Mouse (Mus musculus): ENCODE results near the gene Fras1. TPM values are rescaled to one million over a fixed set of nuclear protein-coding genes. Genes with fewer than 3 reads are reported as not detected.

Gene Fras1
- total and polyA plus RNA-seq, 2 experiments from 2014 or later = 4.0 to 43.0 TPM

DNA sequence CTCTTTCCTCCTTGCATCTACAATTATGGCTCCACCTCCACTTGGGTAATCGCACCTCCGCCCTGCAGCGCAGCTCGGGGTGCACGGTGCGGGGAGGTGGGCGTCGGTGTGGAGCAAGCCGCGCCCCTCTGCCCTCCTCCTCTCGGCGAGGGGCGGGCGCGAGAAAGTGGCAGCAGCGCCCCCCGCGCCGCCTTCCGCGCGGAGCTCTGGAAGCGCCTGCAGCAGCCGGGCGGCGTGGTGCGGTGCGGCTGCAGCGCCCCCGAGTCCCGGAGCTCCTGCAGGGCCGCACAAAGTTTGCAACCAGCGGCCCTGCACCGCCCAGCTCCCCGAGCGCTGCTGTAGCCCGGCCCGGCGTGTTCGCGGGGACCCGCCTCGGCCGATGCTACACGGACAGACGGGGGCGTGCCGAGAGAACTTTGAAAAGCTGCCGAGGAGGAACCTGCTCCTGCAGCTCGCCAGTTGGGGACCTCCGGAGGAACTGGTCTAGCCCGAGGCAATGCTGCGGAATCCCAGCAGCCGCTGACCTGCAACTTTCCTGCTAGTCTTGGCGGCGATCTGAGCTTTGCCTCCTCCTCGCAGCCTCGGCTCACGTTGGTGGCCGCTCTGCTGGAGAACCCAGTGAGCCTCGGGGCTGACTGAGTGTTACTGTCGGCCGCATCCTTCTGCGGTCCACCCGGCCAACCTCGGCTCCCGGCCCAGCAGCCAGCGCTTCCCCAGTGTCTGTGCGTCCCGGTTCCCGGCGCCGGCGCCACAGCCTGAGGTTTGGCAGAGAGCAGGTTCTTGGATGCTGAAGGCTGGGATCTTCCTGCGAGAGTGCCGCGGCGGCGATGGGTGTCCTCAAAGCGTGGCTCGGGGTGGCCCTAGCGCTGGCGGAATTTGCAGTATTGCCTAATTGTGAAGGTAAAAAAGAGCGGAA lies 489 bp downstream of the Fras1 start:
- Histone ChIP-seq H3K27me3 (ENCODE audit: control insufficient read depth, insufficient read depth, low read length) (no peaks in the 10 kb centered on the region), H3K4me2 (ENCODE audit: low read depth, low read length) (peak overlapping the region; percentile 97), H3K36me3 (replicated peaks; ENCODE audit: control insufficient read depth, insufficient read depth, low read length) (no peaks in the 10 kb centered on the region), H3K9me3 (replicated peaks; ENCODE audit: control insufficient read depth, low read length) (no peaks in the 10 kb centered on the region), H3K9ac (replicated peaks; ENCODE audit: low read depth, low read length) (peak overlapping the region; percentile 35), H3K27ac (ENCODE audit: low read depth) (peak overlapping the region; percentile 37), H3K4me3 (ENCODE audit: low read depth, low read length) (peak overlapping the region; percentile 68), H3K4me1 (ENCODE audit: control insufficient read depth, insufficient read depth) (peaks cover 11% of the 10 kb centered on the region)
- TF ChIP-seq EP300 (IDR thresholded peaks at IDR 0.05; ENCODE audit: low read depth) (no peak), CTCF (IDR thresholded peaks at IDR 0.05; ENCODE audit: low read depth) (peak; percentile 5; the same call in 1 of the 2 replicates)
- under 1% methylated on average over 80 of the region's 84 CpGs for WGBS
- ATAC-seq (ENCODE audit: insufficient read depth, low read depth) = peak; percentile 78
- peak; percentile 26 for DNase-seq (ENCODE audit: low spot score)

DNA sequence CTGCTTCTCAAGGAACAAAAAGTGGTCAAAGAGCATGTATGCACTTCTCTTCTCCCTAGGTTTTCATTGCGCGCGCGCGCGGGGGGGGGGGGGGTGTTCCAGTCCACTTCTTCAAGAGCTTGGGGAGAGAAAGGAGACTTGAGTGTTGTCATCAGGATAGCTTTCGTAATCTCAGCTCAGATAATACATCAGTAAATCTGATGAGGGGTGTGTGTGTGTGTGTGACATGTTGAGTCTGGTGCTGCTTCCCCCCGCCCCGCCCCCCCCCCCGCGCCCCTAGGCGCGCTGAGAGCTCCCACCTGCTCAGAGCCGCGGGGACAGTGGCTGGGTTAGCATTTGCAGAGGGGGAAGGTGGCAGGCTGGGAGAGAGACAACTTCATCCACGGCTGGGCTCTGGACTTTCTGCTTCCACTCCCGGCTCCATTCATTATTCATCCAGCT lies 1.7 kb downstream of the Fras1 start:
- peaks cover 11% of the 10 kb centered on the region for H3K4me1 ChIP-seq (ENCODE audit: control insufficient read depth, insufficient read depth)
- peak overlapping the region; percentile 35; the same call in 1 of the 2 replicates for H3K9ac ChIP-seq (replicated peaks; ENCODE audit: low read depth, low read length)
- H3K4me2 ChIP-seq (ENCODE audit: low read depth, low read length) = peak overlapping the region; percentile 97
- peak overlapping the region; percentile 68 for H3K4me3 ChIP-seq (ENCODE audit: low read depth, low read length)
- no peak for ATAC-seq (ENCODE audit: insufficient read depth, low read depth)
- TF ChIP-seq EP300 (IDR thresholded peaks at IDR 0.05; ENCODE audit: low read depth) (no peak), CTCF (IDR thresholded peaks at IDR 0.05; ENCODE audit: low read depth) (no peak)
- no peaks in the 10 kb centered on the region for H3K36me3 ChIP-seq (replicated peaks; ENCODE audit: control insufficient read depth, insufficient read depth, low read length)
- no peaks in the 10 kb centered on the region for H3K27me3 ChIP-seq (ENCODE audit: control insufficient read depth, insufficient read depth, low read length)
- no peak overlapping the region for H3K27ac ChIP-seq (ENCODE audit: low read depth)
- no peak for DNase-seq (ENCODE audit: low spot score)
- no peaks in the 10 kb centered on the region for H3K9me3 ChIP-seq (replicated peaks; ENCODE audit: control insufficient read depth, low read length)
- 7% methylated on average over 8 of the region's 17 CpGs for WGBS

DNA sequence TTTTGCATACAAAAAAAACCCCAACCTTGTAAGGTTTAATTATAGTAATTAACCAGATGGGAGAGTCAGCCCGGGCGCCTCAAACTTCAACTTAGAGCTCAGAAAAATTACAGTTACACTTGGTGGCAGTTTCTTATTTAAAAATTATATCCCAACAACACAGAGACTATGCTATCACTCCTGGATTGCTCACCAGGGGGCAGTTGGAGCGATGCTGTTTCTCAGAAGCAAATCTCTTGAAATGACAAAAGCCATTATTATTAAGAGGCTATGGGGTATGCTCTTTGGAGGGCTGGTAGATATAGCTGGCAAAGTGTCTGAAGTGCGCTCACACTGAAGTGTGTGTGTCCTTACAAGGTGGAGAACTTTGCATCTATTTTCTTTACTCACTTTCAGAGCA lies 2.5 kb downstream of the Fras1 start:
- 61% methylated on average over 4 of the region's 4 CpGs for WGBS
- H3K4me1 ChIP-seq (ENCODE audit: control insufficient read depth, insufficient read depth) = peaks cover 11% of the 10 kb centered on the region
- H3K9ac ChIP-seq (replicated peaks; ENCODE audit: low read depth, low read length) = no peak overlapping the region
- no peaks in the 10 kb centered on the region for H3K9me3 ChIP-seq (replicated peaks; ENCODE audit: control insufficient read depth, low read length)
- no peaks in the 10 kb centered on the region for H3K36me3 ChIP-seq (replicated peaks; ENCODE audit: control insufficient read depth, insufficient read depth, low read length)
- H3K27ac ChIP-seq (ENCODE audit: low read depth) = no peak overlapping the region
- DNase-seq (ENCODE audit: low spot score) (no peak), ATAC-seq (ENCODE audit: insufficient read depth, low read depth) (no peak)
- peak overlapping the region; percentile 97; the same call in 1 of the 2 replicates for H3K4me2 ChIP-seq (ENCODE audit: low read depth, low read length)
- H3K4me3 ChIP-seq (ENCODE audit: low read depth, low read length) = no peak overlapping the region
- TF ChIP-seq CTCF (IDR thresholded peaks at IDR 0.05; ENCODE audit: low read depth) = peak; percentile 30
- TF ChIP-seq EP300 (IDR thresholded peaks at IDR 0.05; ENCODE audit: low read depth) = no peak
- no peaks in the 10 kb centered on the region for H3K27me3 ChIP-seq (ENCODE audit: control insufficient read depth, insufficient read depth, low read length)

DNA sequence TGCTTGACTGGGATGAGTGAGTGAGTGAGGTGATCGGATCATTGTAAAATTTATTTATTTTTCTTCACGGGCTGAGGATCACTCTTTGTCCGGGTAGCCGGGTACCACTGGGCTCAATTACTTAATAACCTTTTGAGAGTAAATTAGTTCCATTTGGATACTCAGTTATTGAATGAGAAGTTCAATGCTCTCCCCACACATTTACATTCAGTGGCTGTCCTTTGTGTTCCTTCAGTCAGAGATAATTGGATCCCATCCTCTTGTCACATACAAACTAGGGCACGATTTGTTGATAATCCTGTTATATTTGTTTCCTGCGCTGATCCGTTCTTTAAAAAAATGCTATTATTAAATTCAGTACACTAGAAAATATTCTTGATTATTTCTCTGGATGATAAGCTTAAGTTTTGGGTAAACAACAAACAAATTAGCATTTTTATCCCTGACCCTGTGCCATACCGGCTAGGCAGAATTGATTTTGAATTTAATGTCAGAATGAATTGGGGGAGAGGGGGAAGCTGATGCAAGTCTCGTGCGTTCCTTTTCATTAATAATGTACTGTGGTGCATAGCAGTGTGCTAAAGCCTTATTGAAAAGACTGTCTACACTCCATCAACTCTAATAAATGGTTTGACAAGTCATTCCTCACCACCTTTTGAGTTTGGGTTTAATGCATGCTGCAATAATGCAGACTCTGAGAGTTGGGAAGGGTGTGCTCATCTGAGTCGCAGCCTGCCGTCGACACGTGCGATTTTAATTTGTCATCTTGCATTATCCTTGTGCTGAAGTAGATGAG lies 12.6 kb downstream of the Fras1 start:
- DNase-seq (ENCODE audit: low spot score) (no peak), ATAC-seq (ENCODE audit: insufficient read depth, low read depth) (no peak)
- H3K9me3 ChIP-seq (replicated peaks; ENCODE audit: control insufficient read depth, low read length) = no peaks in the 10 kb centered on the region; the same call in 1 of the 2 replicates
- H3K36me3 ChIP-seq (replicated peaks; ENCODE audit: control insufficient read depth, insufficient read depth, low read length) = no peaks in the 10 kb centered on the region
- TF ChIP-seq CTCF (IDR thresholded peaks at IDR 0.05; ENCODE audit: low read depth) (no peak), EP300 (IDR thresholded peaks at IDR 0.05; ENCODE audit: low read depth) (no peak)
- no peak overlapping the region for H3K4me2 ChIP-seq (ENCODE audit: low read depth, low read length)
- no peak overlapping the region for H3K4me3 ChIP-seq (ENCODE audit: low read depth, low read length)
- H3K4me1 ChIP-seq (ENCODE audit: control insufficient read depth, insufficient read depth) = no peaks in the 10 kb centered on the region
- H3K27ac ChIP-seq (ENCODE audit: low read depth) = no peak overlapping the region
- H3K27me3 ChIP-seq (ENCODE audit: control insufficient read depth, insufficient read depth, low read length) = no peaks in the 10 kb centered on the region
- 89% methylated on average over 15 of the region's 15 CpGs for WGBS
- no peak overlapping the region for H3K9ac ChIP-seq (replicated peaks; ENCODE audit: low read depth, low read length)

DNA sequence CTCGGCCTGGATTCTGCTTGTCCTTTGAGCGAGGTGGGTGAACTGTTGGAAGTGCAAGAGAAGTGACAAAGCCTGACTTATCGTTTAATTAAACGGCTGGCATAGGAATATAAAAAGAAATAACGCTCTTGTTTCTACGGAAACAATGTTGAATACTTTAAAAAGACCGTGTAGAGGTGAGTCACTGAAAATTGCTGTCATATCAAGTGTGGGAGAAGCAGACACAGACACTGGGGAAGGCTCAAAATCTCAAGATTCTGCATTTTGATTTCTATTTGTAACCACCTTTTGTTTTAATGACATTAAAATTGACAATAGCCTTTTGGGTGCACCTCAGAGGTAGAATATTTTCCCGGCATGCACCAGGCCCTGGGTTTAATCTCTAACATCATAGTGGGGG lies 14.6 kb downstream of the Fras1 start:
- Histone ChIP-seq H3K4me1 (ENCODE audit: control insufficient read depth, insufficient read depth) (no peaks in the 10 kb centered on the region), H3K27me3 (ENCODE audit: control insufficient read depth, insufficient read depth, low read length) (no peaks in the 10 kb centered on the region), H3K4me2 (ENCODE audit: low read depth, low read length) (no peak overlapping the region), H3K9ac (replicated peaks; ENCODE audit: low read depth, low read length) (no peak overlapping the region), H3K36me3 (replicated peaks; ENCODE audit: control insufficient read depth, insufficient read depth, low read length) (no peaks in the 10 kb centered on the region), H3K9me3 (replicated peaks; ENCODE audit: control insufficient read depth, low read length) (no peaks in the 10 kb centered on the region; the same call in 1 of the 2 replicates), H3K27ac (ENCODE audit: low read depth) (no peak overlapping the region), H3K4me3 (ENCODE audit: low read depth, low read length) (no peak overlapping the region)
- no peak for DNase-seq (ENCODE audit: low spot score)
- no peak for ATAC-seq (ENCODE audit: insufficient read depth, low read depth)
- 91% methylated on average over 8 of the region's 8 CpGs for WGBS
- TF ChIP-seq CTCF (IDR thresholded peaks at IDR 0.05; ENCODE audit: low read depth) (no peak), EP300 (IDR thresholded peaks at IDR 0.05; ENCODE audit: low read depth) (no peak)

Measured in heart, postnatal 0 days (tissue).